Mouse (Mus musculus) intestine, embryonic 16.5 days (tissue): ENCODE measurements around the gene Gm3164. TPM values are rescaled to one million over a fixed set of nuclear protein-coding genes. Genes with fewer than 3 reads are reported as not detected.
"Not testable (repeated sequence)": the region's sequence is repeated elsewhere in the genome, so short reads cannot be mapped to it uniquely, and the experiment has no call there.

ENCODE experiments used
- ATAC-seq: fragments of 200-750 bp; cut with Nextera tagmentation; 2 replicates; pipeline ENCODE4 v1.8.0; 2017; ENCODE audit warnings: moderate TSS enrichment, moderate library complexity
- H3K27ac ChIP-seq: fragments of 300-500 bp; sonication (generic); 2 replicates; pipeline ENCODE4 v1.5.1; 2014; ENCODE audit warnings: mild to moderate bottlenecking, low read length
- H3K27me3 ChIP-seq: fragments of 300-500 bp; sonication (generic); replicated peaks from 2 replicates; pipeline ENCODE4 v1.6.1; 2014; ENCODE audit warnings: low read length, control low read depth, mixed read lengths; ENCODE audit not compliant: control insufficient read depth, insufficient read depth
- H3K36me3 ChIP-seq: fragments of 300-500 bp; sonication (generic); 2 replicates; pipeline ENCODE4 v1.6.1; 2014; ENCODE audit warnings: low read length, control low read depth; ENCODE audit not compliant: control insufficient read depth, insufficient read depth
- H3K4me1 ChIP-seq: fragments of 300-500 bp; sonication (generic); 2 replicates; pipeline ENCODE4 v1.6.1; 2014; ENCODE audit warnings: low read length, control low read depth, mixed read lengths; ENCODE audit not compliant: control insufficient read depth, insufficient read depth
- H3K4me2 ChIP-seq: fragments of 300-500 bp; sonication (generic); 2 replicates; pipeline ENCODE4 v1.6.1; 2014; ENCODE audit warnings: low read depth, low read length, control low read depth
- H3K4me3 ChIP-seq: fragments of 300-500 bp; sonication (generic); 2 replicates; pipeline ENCODE4 v1.5.1; 2014; ENCODE audit warnings: mild to moderate bottlenecking, low read length
- H3K9ac ChIP-seq: fragments of 300-500 bp; sonication (generic); 2 replicates; pipeline ENCODE4 v1.6.1; 2014; ENCODE audit warnings: low read depth, low read length
- H3K9me3 ChIP-seq: fragments of 300-500 bp; sonication (generic); 2 replicates; pipeline ENCODE4 v1.6.1; 2016; ENCODE audit warnings: low read length, control low read depth; ENCODE audit not compliant: control insufficient read depth
- WGBS: fragments of 180-500 bp; shearing (Covaris S2); extraction: QIAGEN DNeasy Blood & Tissue Kit; methylation state at CpG from one replicate; pipeline ENCODE4 v1.1.7; 2014; 5-methylcytosine and 5-hydroxymethylcytosine counted together
- polyA plus RNA-seq: library from polyadenylated mRNA; unstranded; fragments of >200 nt; fragmentation: Nextera tagmentation; extraction: Ambion mirVana; gene quantifications from 2 replicates; pipeline ENCODE4 v1.2.1, GENCODE M21; 2015

The Gm3164 gene
- polyA plus RNA-seq, 1 experiment from 2014 or later: 0.09 TPM

DNA sequence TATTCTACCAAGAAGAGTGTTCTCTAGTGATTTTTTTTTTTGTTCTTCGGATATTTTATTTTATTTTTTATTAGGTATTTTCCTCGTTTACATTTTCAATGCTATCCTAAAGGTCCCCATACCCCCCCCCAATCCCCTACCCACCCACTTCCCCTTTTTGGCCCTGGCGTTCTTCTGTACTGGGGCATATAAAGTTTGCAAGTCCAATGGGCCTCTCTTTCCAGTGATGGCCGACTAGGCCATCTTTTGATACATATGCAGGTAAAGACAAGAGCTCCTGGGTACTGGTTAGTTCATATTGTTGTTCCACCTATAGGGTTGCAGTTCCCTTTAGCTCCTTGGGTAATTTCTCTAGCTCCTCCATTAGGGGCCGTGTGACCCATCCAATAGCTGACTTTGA, 14.0 kb upstream of the Gm3164 start:
- H3K4me1 ChIP-seq, H3K4me3 ChIP-seq, ATAC-seq, H3K9me3 ChIP-seq, H3K9ac ChIP-seq, H3K36me3 ChIP-seq, H3K27ac ChIP-seq, H3K4me2 ChIP-seq, H3K27me3 ChIP-seq: not testable (repeated sequence)
- WGBS: 79% methylated on average over 4 of the region's 5 CpGs

DNA sequence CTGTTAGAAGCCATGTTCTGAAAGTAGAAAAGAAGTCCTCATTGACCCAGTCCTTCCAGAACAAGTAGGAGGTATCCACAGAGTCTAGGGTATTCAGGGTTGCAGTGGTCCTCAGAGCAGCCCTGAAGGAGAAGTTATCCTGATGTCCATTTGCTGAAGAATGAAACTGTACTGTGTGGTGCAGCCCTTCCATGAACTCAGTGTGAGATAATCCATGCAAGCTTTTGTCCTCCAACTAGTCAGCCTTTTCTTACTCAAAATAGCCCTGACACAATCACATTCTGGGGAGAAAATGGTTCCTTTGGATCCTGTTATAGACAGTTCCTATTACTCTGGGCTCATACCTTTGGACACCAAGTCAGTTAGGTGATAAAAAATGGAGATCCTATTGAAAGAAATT, 11.4 kb upstream of the Gm3164 start:
- not testable (repeated sequence) for H3K4me3 ChIP-seq, H3K4me1 ChIP-seq, H3K9me3 ChIP-seq, H3K4me2 ChIP-seq, H3K9ac ChIP-seq, H3K27me3 ChIP-seq, H3K36me3 ChIP-seq, ATAC-seq, H3K27ac ChIP-seq

DNA sequence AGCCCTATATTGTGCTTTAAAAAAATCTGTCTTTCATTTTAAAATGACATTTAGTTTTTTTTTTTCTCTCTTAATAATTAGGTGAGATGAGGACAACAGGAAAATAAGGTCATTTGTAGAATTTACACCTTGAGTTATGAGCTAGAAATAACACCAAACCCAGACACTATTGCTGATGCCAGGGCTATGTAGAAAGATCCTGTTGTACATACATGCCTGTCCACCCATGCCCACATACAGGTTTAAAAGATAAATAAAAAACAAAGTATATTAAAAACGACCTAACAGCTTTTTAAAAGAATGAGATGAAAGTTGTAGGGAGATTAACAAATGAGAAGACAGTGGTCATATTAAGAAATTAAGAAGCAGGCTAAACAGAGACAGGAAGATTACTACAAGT, 5.3 kb upstream of the Gm3164 start:
- not testable (repeated sequence) for ATAC-seq

DNA sequence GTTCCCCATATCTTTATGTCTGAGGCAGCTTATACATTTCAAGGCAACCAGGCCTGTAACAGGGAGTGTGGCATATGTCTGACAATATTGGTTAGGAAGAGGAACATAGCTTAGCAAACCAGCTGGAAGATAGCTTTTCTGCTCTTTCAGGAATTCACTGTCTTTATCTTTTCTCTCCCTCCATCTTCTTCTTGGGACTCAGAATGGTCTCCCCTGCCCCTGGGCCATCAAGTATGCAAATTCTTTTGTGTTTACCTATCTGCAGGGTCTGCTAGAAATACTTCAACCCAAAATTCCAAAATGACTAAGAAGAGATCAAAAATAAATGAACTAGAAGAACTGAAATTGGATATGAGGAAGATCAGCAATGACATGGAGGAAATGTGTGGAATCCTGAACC, 15.4 kb downstream of the Gm3164 start, which contains the start of gene Gm3173:
Gm3173 (plus strand) TSS at position 301 of the 400 bp plus-strand sequence.
- H3K9me3 ChIP-seq, H3K4me3 ChIP-seq, H3K4me2 ChIP-seq, H3K36me3 ChIP-seq, H3K4me1 ChIP-seq, H3K9ac ChIP-seq, H3K27me3 ChIP-seq, ATAC-seq, H3K27ac ChIP-seq: not testable (repeated sequence)

More for the DNA sequence above, 5.3 kb upstream of the Gm3164 start:
- 25% methylated on average over 1 of the region's 1 CpGs for WGBS
- not testable (repeated sequence) for H3K27ac ChIP-seq, H3K4me2 ChIP-seq, H3K27me3 ChIP-seq, H3K9me3 ChIP-seq, H3K4me1 ChIP-seq, H3K9ac ChIP-seq, H3K4me3 ChIP-seq, H3K36me3 ChIP-seq

DNA sequence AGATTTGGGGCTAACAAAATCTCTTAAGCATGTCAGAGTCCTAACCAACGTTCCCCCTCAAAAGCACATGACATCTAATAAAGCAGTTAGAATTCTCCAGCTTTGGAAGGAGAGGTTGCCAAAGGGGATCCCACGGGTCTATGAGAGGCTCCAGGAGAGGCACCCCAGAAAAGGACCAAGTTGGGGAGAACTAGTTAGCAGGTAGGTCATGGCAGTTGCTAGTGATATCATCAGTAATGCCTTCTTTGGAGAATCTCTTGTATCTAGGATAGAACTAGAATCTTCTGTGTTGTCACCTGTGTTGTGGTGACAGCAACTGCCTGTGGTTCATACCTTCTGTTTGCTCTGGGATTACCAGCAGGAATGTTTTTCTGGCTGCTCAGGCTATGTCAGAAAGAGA, 66.2 kb downstream of the Gm3164 start, which contains the start of gene Gm3182:
Gm3182 (plus strand) TSS at position 301 of the 400 bp plus-strand sequence.
- H3K27ac ChIP-seq, H3K9ac ChIP-seq, H3K4me1 ChIP-seq, H3K4me2 ChIP-seq, H3K4me3 ChIP-seq, H3K36me3 ChIP-seq, H3K27me3 ChIP-seq, H3K9me3 ChIP-seq, ATAC-seq: not testable (repeated sequence)
- no CpG with 5 or more reads among the region's 2 CpGs for WGBS

Other genes starting within 250 kb of the Gm3164 start
- 0.06 and 0.13 TPM in 2 replicates for gene Gm2974, start 232.9 kb upstream of the Gm3164 start, polyA plus RNA-seq
- not detected in 2 replicates for gene Gm3138, start 165.8 kb upstream of the Gm3164 start, polyA plus RNA-seq
- not detected in 2 replicates for gene Gm3149, start 98.2 kb upstream of the Gm3164 start, polyA plus RNA-seq
- gene 2610042L04Rik, start 80.7 kb upstream of the Gm3164 start, polyA plus RNA-seq: not detected in 2 replicates
- not detected in 2 replicates for gene Gm3159, start 17.9 kb upstream of the Gm3164 start, polyA plus RNA-seq
- not detected in 2 replicates for gene Gm3173, start 15.5 kb downstream of the Gm3164 start, polyA plus RNA-seq
- not detected in 2 replicates for gene Gm3182, start 66.3 kb downstream of the Gm3164 start, polyA plus RNA-seq
- not detected in 2 replicates for gene Gm3047, start 140.0 kb downstream of the Gm3164 start, polyA plus RNA-seq
- gene Gm8159, start 216.9 kb downstream of the Gm3164 start, polyA plus RNA-seq: not detected in 2 replicates
- gene Gm3239, start 248.7 kb downstream of the Gm3164 start, polyA plus RNA-seq: not detected in 2 replicates